Comparison of ENCODE assay signal across 24 mouse cellular contexts in genomic region chr2:60682554-60682953, GRCm38 (mm10). TPM values are rescaled to one million over a fixed set of nuclear protein-coding genes. Genes with fewer than 3 reads are reported as not detected.
A peak's percentile ranks its signal among the peaks of the same experiment; 100 is the strongest.
DNase-seq lines count a peak whose midpoint lies in the region; ATAC-seq and TF ChIP-seq lines count a peak whose summit lies in the region.
"Had no signal": no experiment of that assay in that cellular context is flagged by ENCODE, and none has a peak within 500 bp of the region (broad histone marks: within the 10 kb centered on the region; RNA-seq: fewer than 3 reads in every experiment).

No protein-coding gene starts in this region.

- no peak for TF ChIP-seq CTCF in lung, postnatal 0 days (IDR thresholded peaks at IDR 0.05)

- peak; percentile 54 for DNase-seq in lung, postnatal 0 days (ENCODE audit: low spot score)
- no peak for DNase-seq in lung, adult 18-20 months
- DNase-seq: adrenal gland, adult 8-10 months; adrenal gland, postnatal 14 days; adrenal gland, postnatal 36 days; B cell, adult 2 months; cerebellum, adult 11-12 months; cerebellum, adult 2 months; cerebellum, adult 9-10 months; cerebellum, postnatal 10 days; cerebellum, postnatal 25 days had no signal

- no peaks in the 10 kb centered on the region for H3K4me1 ChIP-seq in lung, postnatal 0 days (ENCODE audit: insufficient read depth, low read depth, low read length)
- peaks cover 11% of the 10 kb centered on the region for H3K4me1 ChIP-seq in neural tube, embryonic 13.5 days (replicated peaks)
- 0 out of 2 replicates have a peak, but pooled peaks cover 3% of the 10 kb centered on the region for H3K4me1 ChIP-seq in neural tube, embryonic 15.5 days
- 0 out of 2 replicates have a peak, but pooled peaks cover 5% of the 10 kb centered on the region for H3K4me1 ChIP-seq in forebrain, embryonic 13.5 days
- H3K4me1 ChIP-seq: embryonic facial prominence, embryonic 12.5 days had no signal

- no peak overlapping the region for H3K27ac ChIP-seq in lung, postnatal 0 days (ENCODE audit: low read length)
- H3K27ac ChIP-seq in neural tube, embryonic 13.5 days (replicated peaks), result 0 out of 2 replicates have a peak overlapping the region, but pooled peaks have one; percentile 19
- H3K27ac ChIP-seq in neural tube, embryonic 15.5 days (replicated peaks), result no peak overlapping the region
- H3K27ac ChIP-seq in forebrain, embryonic 13.5 days, result no peak overlapping the region
- H3K27ac ChIP-seq: embryonic facial prominence, embryonic 10.5 days; embryonic facial prominence, embryonic 12.5 days had no signal

- 46% methylated on average over 2 of the region's 2 CpGs for WGBS in lung, postnatal 0 days
- WGBS in neural tube, embryonic 13.5 days, result 88% methylated on average over 2 of the region's 2 CpGs
- 86% methylated on average over 2 of the region's 2 CpGs for WGBS in neural tube, embryonic 15.5 days
- 85% methylated on average over 2 of the region's 2 CpGs for whole genome bisulfite sequencing in forebrain, embryonic 13.5 days

- peak; percentile 46 for ATAC-seq in lung, postnatal 0 days
- no peak for ATAC-seq in neural tube, embryonic 13.5 days (ENCODE audit: low read depth)
- ATAC-seq in neural tube, embryonic 15.5 days (ENCODE audit: low FRiP score), result no peak
- no peak for ATAC-seq in forebrain, embryonic 13.5 days
- ATAC-seq: activated CD4-positive, CD25-positive, alpha-beta regulatory T cell, adult 4 months; CD4-positive, CD25-positive, alpha-beta regulatory T cell, adult 4 months; forebrain, embryonic 14.5 days; forebrain, embryonic 16.5 days; Patski had no signal

- no peak overlapping the region for H3K9ac ChIP-seq in lung, postnatal 0 days (replicated peaks; ENCODE audit: low read depth)
- H3K9ac ChIP-seq in neural tube, embryonic 13.5 days, result no peak overlapping the region
- no peak overlapping the region for H3K9ac ChIP-seq in neural tube, embryonic 15.5 days (replicated peaks)
- H3K9ac ChIP-seq in forebrain, embryonic 13.5 days, result no peak overlapping the region
- H3K9ac ChIP-seq: embryonic facial prominence, embryonic 12.5 days had no signal

- H3K4me3 ChIP-seq in lung, postnatal 0 days (ENCODE audit: low read depth, low read length), result no peak overlapping the region
- H3K4me3 ChIP-seq in neural tube, embryonic 13.5 days, result no peak overlapping the region
- H3K4me3 ChIP-seq in neural tube, embryonic 15.5 days (replicated peaks), result no peak overlapping the region
- H3K4me3 ChIP-seq in forebrain, embryonic 13.5 days, result no peak overlapping the region
- H3K4me3 ChIP-seq: embryonic facial prominence, embryonic 10.5 days; embryonic facial prominence, embryonic 12.5 days had no signal

- H3K9me3 ChIP-seq in lung, postnatal 0 days (ENCODE audit: low read length), result no peaks in the 10 kb centered on the region
- no peaks in the 10 kb centered on the region for H3K9me3 ChIP-seq in neural tube, embryonic 13.5 days
- no peaks in the 10 kb centered on the region for H3K9me3 ChIP-seq in neural tube, embryonic 15.5 days (replicated peaks)
- H3K9me3 ChIP-seq in forebrain, embryonic 13.5 days (replicated peaks), result no peaks in the 10 kb centered on the region
- H3K9me3 ChIP-seq: embryonic facial prominence, embryonic 10.5 days; embryonic facial prominence, embryonic 12.5 days; G1E had no signal

- H3K4me2 ChIP-seq in lung, postnatal 0 days (replicated peaks; ENCODE audit: low read depth, low read length), result no peak overlapping the region
- no peak overlapping the region for H3K4me2 ChIP-seq in neural tube, embryonic 13.5 days
- no peak overlapping the region for H3K4me2 ChIP-seq in neural tube, embryonic 15.5 days
- H3K4me2 ChIP-seq in forebrain, embryonic 13.5 days, result no peak overlapping the region
- H3K4me2 ChIP-seq: embryonic facial prominence, embryonic 12.5 days had no signal

- H3K27me3 ChIP-seq in lung, postnatal 0 days (replicated peaks; ENCODE audit: insufficient read depth, low read length), result no peaks in the 10 kb centered on the region
- H3K27me3 ChIP-seq in neural tube, embryonic 13.5 days, result no peaks in the 10 kb centered on the region
- no peaks in the 10 kb centered on the region for H3K27me3 ChIP-seq in neural tube, embryonic 15.5 days (replicated peaks)
- H3K27me3 ChIP-seq in forebrain, embryonic 13.5 days, result no peaks in the 10 kb centered on the region
- H3K27me3 ChIP-seq: CH12.LX; embryonic facial prominence, embryonic 12.5 days; Patski had no signal

- H3K36me3 ChIP-seq in lung, postnatal 0 days (ENCODE audit: insufficient read depth, low read length), result no peaks in the 10 kb centered on the region
- H3K36me3 ChIP-seq in neural tube, embryonic 13.5 days, result no peaks in the 10 kb centered on the region
- no peaks in the 10 kb centered on the region for H3K36me3 ChIP-seq in neural tube, embryonic 15.5 days
- no peaks in the 10 kb centered on the region for H3K36me3 ChIP-seq in forebrain, embryonic 13.5 days (ENCODE audit: poor library complexity, severe bottlenecking)
- H3K36me3 ChIP-seq: embryonic facial prominence, embryonic 10.5 days; embryonic facial prominence, embryonic 12.5 days; G1E had no signal

- TF ChIP-seq EP300 in lung, postnatal 0 days (IDR thresholded peaks at IDR 0.05), result no peak

RNA-seq across cellular contexts. Expression of gene Itgb6, which starts 39.9 kb away (rescaled TPM):
- polyA plus RNA-seq in lung, postnatal 0 days (2015; fragmentation: Nextera tagmentation; extraction: Ambion mirVana), result 19.2 and 22.4 TPM in 2 replicates
- polyA plus RNA-seq in neural tube, embryonic 13.5 days (2015; fragmentation: Nextera tagmentation; extraction: Ambion mirVana), result 0.13 and 0.22 TPM in 2 replicates
- 0.31 and 0.84 TPM in 2 replicates for polyA plus RNA-seq in neural tube, embryonic 15.5 days (2015; fragmentation: Nextera tagmentation; extraction: Ambion mirVana)
- polyA plus RNA-seq in forebrain, embryonic 13.5 days (2015; fragmentation: Nextera tagmentation; extraction: Ambion mirVana), result not detected in 2 replicates
- polyA plus RNA-seq: cortical plate, adult 2 months; forebrain, embryonic 16.5 days; G1E had no signal

Comparison
In these comparisons a context has a peak if more than half of its experiments do, and no peak if none do; other contexts are left out.
1. RNA of gene Itgb6, which starts 39.9 kb away (polyA plus RNA-seq): 19.2 to 22.4 TPM in lung, postnatal 0 days; 0.31 to 0.84 TPM in neural tube, embryonic 15.5 days, 0.13 to 0.22 TPM in neural tube, embryonic 13.5 days and not detected in forebrain, embryonic 13.5 days; every median in the first group is over 10 times any median in the second.